Mouse (Mus musculus) adipose tissue, adult 10 weeks (tissue): ENCODE measurements around the gene B230219D22Rik. TPM values are rescaled to one million over a fixed set of nuclear protein-coding genes. Genes with fewer than 3 reads are reported as not detected.

Experiments used
- polyA plus RNA-seq: library from polyadenylated mRNA; stranded (reverse); fragments of 350-450 nt; fragmentation: Illumina TruSeq; extraction: RNeasy Lipid Tissue Mini Kit (QIAGEN cat#74804); gene quantifications from one replicate; pipeline ENCODE4 v1.2.3, GENCODE M21; 2014; ENCODE audit warnings: low read depth, low replicate concordance

The B230219D22Rik gene
- 43.1 TPM for polyA plus RNA-seq

DNA sequence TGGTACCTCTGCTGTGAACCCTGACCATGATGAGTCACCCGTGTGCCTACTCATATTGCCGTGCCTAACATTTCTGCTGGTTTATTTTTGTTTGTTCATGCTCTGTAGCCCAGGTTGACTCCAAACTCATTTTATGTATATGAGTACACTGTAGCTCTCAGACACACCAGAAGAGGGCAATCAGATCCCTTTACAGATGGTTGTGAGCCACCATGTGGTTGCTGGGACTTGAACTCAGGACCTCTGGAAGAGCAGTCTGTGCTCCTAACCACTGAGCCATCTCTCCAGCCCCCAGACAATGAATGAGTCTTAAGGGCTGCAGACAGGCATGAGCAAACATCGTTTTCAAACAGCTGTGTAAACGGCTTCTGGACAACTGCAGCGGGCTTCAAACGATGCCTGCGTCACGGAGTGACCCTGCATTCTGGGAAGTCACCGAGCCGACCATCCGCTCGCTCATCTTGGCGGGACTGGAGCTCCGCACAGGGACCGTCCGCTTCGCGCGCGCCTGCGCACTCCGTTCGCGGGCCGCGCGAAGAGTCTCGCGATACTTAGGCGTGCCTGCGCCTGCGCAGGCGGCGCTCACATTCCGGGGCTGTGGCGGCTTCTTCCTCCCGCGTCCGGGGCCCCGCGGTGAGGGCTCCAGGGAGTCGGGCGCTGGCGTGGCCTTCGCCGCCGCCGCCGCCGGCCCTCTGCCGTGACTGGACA is at the start of gene B230219D22Rik:
Gene B230219D22Rik, plus strand, starts transcription at position 590 of the 708 bp plus-strand sequence.

DNA sequence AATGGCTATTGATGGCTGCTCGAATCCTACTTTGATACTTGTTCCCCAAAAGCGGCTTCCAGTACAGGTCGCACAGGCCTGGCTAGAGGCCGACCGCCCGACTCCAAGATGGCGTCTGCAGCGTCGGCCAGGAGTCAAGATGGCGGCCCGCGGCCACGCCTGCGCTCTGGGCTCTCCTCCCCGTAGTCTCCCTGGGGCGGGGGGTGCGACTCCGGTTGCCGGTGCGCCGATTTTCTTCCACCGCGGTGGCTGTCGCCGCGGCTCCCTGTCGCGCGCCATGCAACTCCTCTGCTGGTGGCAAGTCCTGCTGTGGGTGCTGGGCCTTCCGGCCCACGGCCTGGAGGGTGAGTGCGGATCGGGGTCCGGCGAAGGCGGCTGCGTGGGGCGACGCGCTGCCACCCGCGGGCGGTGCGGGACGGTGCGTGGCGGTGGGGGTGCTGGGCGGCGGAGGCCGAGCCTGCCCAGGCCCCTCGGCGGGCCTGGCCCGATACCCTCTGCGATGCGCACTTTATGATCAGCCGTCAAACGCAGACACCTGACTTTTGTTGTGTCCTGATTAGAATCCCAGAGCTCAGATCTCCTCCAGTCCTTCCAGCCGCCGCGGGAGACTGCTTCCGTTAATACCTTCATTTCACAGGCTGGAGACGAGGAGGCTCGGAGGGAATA is 21.7 kb downstream of the B230219D22Rik start, which contains the start of gene Txndc15:
Gene Txndc15, plus strand, starts transcription at position 150 of the 666 bp plus-strand sequence.

DNA sequence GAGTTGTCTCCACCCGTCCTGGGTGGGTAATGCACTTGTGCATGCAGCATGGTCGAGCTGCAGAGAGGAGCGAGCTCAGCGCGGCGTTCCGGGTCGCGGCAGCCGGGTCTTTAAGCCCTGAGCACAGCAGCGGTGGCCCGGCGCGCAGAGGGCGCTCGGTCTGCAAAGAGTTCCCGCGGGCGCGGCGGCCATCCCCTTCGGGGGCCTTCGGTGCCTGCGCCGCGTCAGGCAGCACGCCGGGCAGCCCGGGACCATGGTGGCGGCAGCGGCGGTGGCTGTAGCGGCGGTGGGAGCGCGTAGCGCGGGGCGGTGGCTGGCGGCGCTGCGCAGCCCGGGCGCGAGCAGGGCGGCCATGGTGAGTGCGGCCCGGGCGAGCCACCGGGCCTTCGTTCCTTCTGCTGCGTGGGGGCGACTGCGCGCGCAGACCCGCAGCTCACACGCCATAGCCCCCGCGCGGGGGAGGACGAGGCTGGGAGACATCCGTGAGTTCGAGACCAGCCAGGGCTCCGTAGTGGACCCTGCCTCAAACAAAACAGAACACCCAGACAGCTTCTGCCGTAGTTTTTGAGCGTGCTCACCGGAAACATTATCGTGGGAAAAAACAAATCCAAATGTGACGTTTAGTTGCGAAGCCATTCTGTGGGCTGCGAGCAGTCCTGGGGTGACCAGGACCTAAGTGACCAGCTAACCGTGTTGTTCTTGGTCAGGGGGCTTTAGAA is 34.4 kb downstream of the B230219D22Rik start, which contains the start of gene Pcbd2:
Gene Pcbd2, plus strand, starts transcription at position 249 of the 719 bp plus-strand sequence.

Other genes with a start within 250 kb of the B230219D22Rik start
- gene Grk6, start 248.1 kb upstream of the B230219D22Rik start, polyA plus RNA-seq: 30.4 TPM
- gene Prr7, start 228.9 kb upstream of the B230219D22Rik start, polyA plus RNA-seq: 1.1 TPM
- 17.8 TPM for gene Dbn1, start 205.0 kb upstream of the B230219D22Rik start, polyA plus RNA-seq
- 31.4 TPM for gene Pdlim7, start 179.4 kb upstream of the B230219D22Rik start, polyA plus RNA-seq
- 3.3 TPM for gene Dok3, start 163.8 kb upstream of the B230219D22Rik start, polyA plus RNA-seq
- 26.7 TPM for gene Ddx41, start 156.5 kb upstream of the B230219D22Rik start, polyA plus RNA-seq
- gene Fam193b, start 122.0 kb upstream of the B230219D22Rik start, polyA plus RNA-seq: 57.3 TPM
- gene Tmed9, start 119.4 kb upstream of the B230219D22Rik start, polyA plus RNA-seq: 248 TPM
- 15.1 TPM for gene B4galt7, start 93.2 kb upstream of the B230219D22Rik start, polyA plus RNA-seq
- gene Caml, start 70.1 kb upstream of the B230219D22Rik start, polyA plus RNA-seq: 39.3 TPM
- 30.5 TPM for gene Ddx46, start 58.1 kb upstream of the B230219D22Rik start, polyA plus RNA-seq
- 76.2 TPM for gene Txndc15, start 21.5 kb downstream of the B230219D22Rik start, polyA plus RNA-seq
- gene Pcbd2, start 34.2 kb downstream of the B230219D22Rik start, polyA plus RNA-seq: 32.4 TPM
- 1.7 TPM for gene Catsper3, start 91.4 kb downstream of the B230219D22Rik start, polyA plus RNA-seq
- gene Pitx1, start 143.1 kb downstream of the B230219D22Rik start, polyA plus RNA-seq: not detected